Mouse (Mus musculus) hindbrain, embryonic 13.5 days (tissue): Measurements from ENCODE around the gene Crygd. TPM values are rescaled to one million over a fixed set of nuclear protein-coding genes. Genes with fewer than 3 reads are reported as not detected.

ENCODE experiments used
- ATAC-seq: fragments of 200-750 bp; cut with Nextera tagmentation; 2 replicates; pipeline ENCODE4 v1.8.0; 2017; ENCODE audit warnings: moderate TSS enrichment; ENCODE audit not compliant: low FRiP score
- H3K27ac ChIP-seq: fragments of 300-500 bp; sonication (generic); 2 replicates; pipeline ENCODE4 v1.5.1; 2015; ENCODE audit warnings: inconsistent platforms, mild to moderate bottlenecking, moderate library complexity
- H3K27me3 ChIP-seq: fragments of 300-500 bp; sonication (generic); 2 replicates; pipeline ENCODE4 v1.6.1; 2015; ENCODE audit warnings: mild to moderate bottlenecking, inconsistent platforms
- H3K36me3 ChIP-seq: fragments of 300-500 bp; sonication (generic); 2 replicates; pipeline ENCODE4 v1.6.1; 2015; ENCODE audit warnings: mild to moderate bottlenecking, inconsistent platforms
- H3K4me1 ChIP-seq: fragments of 300-500 bp; sonication (generic); replicated peaks from 2 replicates; pipeline ENCODE4 v1.6.1; 2015; ENCODE audit warnings: inconsistent platforms
- H3K4me2 ChIP-seq: fragments of 300-500 bp; sonication (generic); 2 replicates; pipeline ENCODE4 v1.6.1; 2015; ENCODE audit warnings: inconsistent platforms, mild to moderate bottlenecking, moderate library complexity
- H3K4me3 ChIP-seq: fragments of 300-500 bp; sonication (generic); 2 replicates; pipeline ENCODE4 v1.5.1; 2015; ENCODE audit warnings: mild to moderate bottlenecking, inconsistent platforms
- H3K9ac ChIP-seq: fragments of 300-500 bp; sonication (generic); 2 replicates; pipeline ENCODE4 v1.6.1; 2015; ENCODE audit warnings: mild to moderate bottlenecking, inconsistent platforms
- H3K9me3 ChIP-seq: fragments of 300-500 bp; sonication (generic); 2 replicates; pipeline ENCODE4 v1.6.1; 2016; ENCODE audit warnings: inconsistent platforms
- WGBS: fragments of 180-500 bp; shearing (Covaris S2); methylation state at CpG from one replicate; pipeline ENCODE4 v1.1.7; 2015; 5-methylcytosine and 5-hydroxymethylcytosine counted together
- polyA plus RNA-seq: library from polyadenylated mRNA; unstranded; fragments of >200 nt; fragmentation: Nextera tagmentation; extraction: Ambion mirVana; gene quantifications from 2 replicates; pipeline ENCODE4 v1.2.1, GENCODE M21; 2015

Crygd gene
- not detected in 2 replicates for polyA plus RNA-seq

DNA sequence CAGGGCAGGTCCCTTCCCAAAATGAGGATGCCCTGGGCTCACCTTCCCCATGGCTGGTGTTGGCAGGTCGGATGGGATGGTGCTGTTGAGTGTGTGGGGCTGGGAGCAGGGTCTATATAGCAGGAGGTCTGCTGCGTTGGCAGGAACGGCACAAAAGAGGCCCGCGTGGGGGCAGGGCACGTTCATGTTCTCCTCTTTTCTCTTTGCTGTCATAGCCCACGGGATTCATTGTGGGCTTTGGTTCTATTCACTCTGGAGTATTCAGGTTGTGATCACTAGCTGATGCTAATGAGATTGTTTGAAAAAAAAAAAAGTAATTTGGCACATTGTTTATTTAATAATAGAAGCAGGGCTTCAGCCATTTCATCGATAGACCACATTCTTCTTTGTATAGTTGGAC, at the start of gene Crygd:
Crygd (minus strand) TSS at position 101 of the 400 bp plus-strand sequence.
- no peaks in the 10 kb centered on the region for H3K4me1 ChIP-seq
- no peak within 1 kb of the TSS for H3K4me2 ChIP-seq
- 50% methylated on average over 8 of the region's 8 CpGs for WGBS
- no peak within 1 kb of the TSS for H3K27ac ChIP-seq
- H3K27me3 ChIP-seq, result no peaks in the 10 kb centered on the region
- no peaks in the 10 kb centered on the region for H3K9me3 ChIP-seq
- no peaks in the 10 kb centered on the region for H3K36me3 ChIP-seq
- ATAC-seq, result no peak
- H3K9ac ChIP-seq, result no peak within 1 kb of the TSS
- no peak within 1 kb of the TSS for H3K4me3 ChIP-seq

GRCm38 (mm10) chr1:65112807-65113196, 49.5 kb upstream of the Crygd start:
- Histone ChIP-seq H3K4me2 (peak overlapping the region; percentile 43), H3K9me3 (no peaks in the 10 kb centered on the region), H3K9ac (no peak overlapping the region), H3K27me3 (no peaks in the 10 kb centered on the region), H3K4me3 (0 out of 2 replicates have a peak overlapping the region, but pooled peaks have one; percentile 3), H3K4me1 (peaks cover 8% of the 10 kb centered on the region), H3K27ac (no peak overlapping the region; the same call in 1 of the 2 replicates), H3K36me3 (no peaks in the 10 kb centered on the region)
- ATAC-seq, result no peak
- 51% methylated on average over 14 of the region's 14 CpGs for WGBS

DNA sequence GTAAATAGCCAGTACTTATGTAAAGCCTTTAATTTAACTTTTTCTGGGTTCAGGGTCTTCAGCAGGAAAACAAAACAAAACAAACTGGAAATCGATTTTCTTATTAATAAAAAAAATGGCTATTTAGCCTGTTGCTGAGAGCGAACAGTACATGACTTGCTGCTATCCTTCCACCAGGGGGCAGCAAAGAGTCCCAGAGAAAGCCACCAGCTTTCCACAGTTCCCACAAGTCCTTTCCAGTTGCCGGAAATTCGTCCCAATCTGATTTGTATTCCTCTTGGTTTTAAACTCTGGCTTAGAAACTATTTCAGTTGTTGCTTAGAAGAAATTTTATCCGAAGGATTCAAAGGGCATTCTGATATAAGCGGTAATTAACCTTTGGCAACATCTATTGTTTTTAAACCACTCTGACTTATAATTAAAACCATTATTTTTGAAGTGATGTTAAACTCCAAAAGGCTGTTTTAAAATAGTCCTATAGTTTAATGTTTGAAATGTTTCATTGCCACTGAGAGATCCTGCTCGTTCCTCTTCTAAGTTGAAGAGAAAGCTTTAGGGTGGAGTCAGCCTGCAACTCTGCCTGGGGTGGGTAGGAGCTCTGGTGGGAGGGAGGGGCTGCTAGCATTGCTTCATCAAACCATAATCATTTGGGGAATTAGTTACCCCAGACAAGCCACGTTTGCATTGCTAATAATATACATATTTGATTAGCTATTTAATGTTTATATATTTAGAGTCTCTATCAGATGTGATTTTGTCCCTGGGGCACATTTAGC, 49.0 kb upstream of the Crygd start:
- no peak overlapping the region; the same call in 1 of the 2 replicates for H3K27ac ChIP-seq
- H3K4me2 ChIP-seq, result peak overlapping the region; percentile 43
- H3K27me3 ChIP-seq, result no peaks in the 10 kb centered on the region
- H3K36me3 ChIP-seq, result no peaks in the 10 kb centered on the region
- ATAC-seq, result peak; percentile 75; the same call in 1 of the 2 replicates
- H3K9me3 ChIP-seq, result no peaks in the 10 kb centered on the region
- H3K4me3 ChIP-seq, result 0 out of 2 replicates have a peak overlapping the region, but pooled peaks have one; percentile 3
- 14% methylated on average over 8 of the region's 8 CpGs for WGBS
- H3K9ac ChIP-seq, result no peak overlapping the region
- H3K4me1 ChIP-seq, result peaks cover 8% of the 10 kb centered on the region

DNA sequence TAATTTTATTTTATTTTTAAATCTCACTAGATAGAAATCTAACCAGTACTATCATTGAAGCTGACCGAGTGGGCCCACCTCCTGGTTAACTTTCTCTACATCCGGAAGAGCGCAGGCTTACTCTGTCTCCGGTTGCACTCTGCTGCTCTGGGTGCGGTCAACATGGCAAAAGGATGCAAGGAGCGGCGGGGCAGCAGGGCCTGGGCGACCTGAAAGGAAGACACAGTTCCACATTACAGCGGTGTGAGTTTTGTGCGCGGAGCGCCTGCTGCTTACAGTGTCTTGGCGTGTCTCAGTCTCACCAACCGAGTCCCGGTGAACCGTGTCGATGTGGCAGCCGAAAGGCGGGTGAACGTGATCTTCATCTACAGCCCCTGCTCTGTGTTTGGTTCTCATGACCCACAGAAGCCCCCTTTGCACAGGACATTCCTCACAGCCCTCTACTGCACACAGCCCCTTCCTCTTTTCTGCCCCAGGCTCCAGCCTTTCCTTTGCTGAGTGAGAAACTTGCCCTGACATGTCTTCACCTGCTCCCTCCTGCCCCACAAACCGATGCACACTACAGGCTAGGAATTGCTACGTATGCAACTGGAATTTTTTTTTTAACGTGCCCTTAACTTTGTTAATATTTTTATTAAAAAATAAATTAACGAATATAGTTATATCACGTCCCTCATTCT, 46.6 kb upstream of the Crygd start:
- H3K9ac ChIP-seq, result no peak overlapping the region
- H3K4me3 ChIP-seq, result no peak overlapping the region

DNA sequence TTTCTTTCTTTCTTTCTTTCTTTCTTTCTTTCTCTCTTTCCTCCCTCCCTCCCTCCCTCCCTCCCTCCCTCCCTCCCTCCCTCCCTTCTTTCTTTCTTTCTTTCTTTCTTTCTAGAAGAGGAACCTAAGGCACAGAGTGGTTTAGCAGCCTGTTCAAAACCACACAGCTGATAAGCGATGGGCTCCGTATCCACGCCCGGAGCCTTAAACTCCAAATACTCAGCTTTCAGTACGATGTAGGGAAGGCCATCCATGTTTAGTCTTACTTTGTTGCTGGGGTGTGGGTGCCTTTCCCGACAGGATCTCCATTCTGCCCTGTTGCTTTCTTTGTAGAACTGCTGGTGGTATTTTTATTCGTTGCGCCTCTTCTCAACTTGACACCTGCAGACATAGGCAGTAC, 45.9 kb upstream of the Crygd start:
- Histone ChIP-seq H3K4me2 (no peak overlapping the region), H3K9ac (no peak overlapping the region), H3K4me1 (peaks cover 8% of the 10 kb centered on the region), H3K4me3 (no peak overlapping the region), H3K27me3 (no peaks in the 10 kb centered on the region), H3K27ac (no peak overlapping the region), H3K36me3 (no peaks in the 10 kb centered on the region), H3K9me3 (no peaks in the 10 kb centered on the region)
- no peak for ATAC-seq
- 90% methylated on average over 8 of the region's 8 CpGs for WGBS

More for the DNA sequence above, 46.6 kb upstream of the Crygd start:
- WGBS, result 80% methylated on average over 25 of the region's 25 CpGs
- H3K9me3 ChIP-seq, result no peaks in the 10 kb centered on the region
- H3K27me3 ChIP-seq, result no peaks in the 10 kb centered on the region
- no peaks in the 10 kb centered on the region for H3K36me3 ChIP-seq
- no peak for ATAC-seq
- H3K4me2 ChIP-seq, result no peak overlapping the region
- H3K27ac ChIP-seq, result no peak overlapping the region
- peaks cover 8% of the 10 kb centered on the region for H3K4me1 ChIP-seq

GRCm38 (mm10) chr1:65107654-65108279, 44.5 kb upstream of the Crygd start:
- Histone ChIP-seq H3K27me3 (no peaks in the 10 kb centered on the region), H3K4me2 (no peak overlapping the region), H3K4me3 (no peak overlapping the region), H3K36me3 (no peaks in the 10 kb centered on the region), H3K9me3 (no peaks in the 10 kb centered on the region), H3K27ac (no peak overlapping the region), H3K4me1 (peaks cover 4% of the 10 kb centered on the region), H3K9ac (no peak overlapping the region)
- ATAC-seq, result no peak
- 95% methylated on average over 10 of the region's 10 CpGs for WGBS

DNA sequence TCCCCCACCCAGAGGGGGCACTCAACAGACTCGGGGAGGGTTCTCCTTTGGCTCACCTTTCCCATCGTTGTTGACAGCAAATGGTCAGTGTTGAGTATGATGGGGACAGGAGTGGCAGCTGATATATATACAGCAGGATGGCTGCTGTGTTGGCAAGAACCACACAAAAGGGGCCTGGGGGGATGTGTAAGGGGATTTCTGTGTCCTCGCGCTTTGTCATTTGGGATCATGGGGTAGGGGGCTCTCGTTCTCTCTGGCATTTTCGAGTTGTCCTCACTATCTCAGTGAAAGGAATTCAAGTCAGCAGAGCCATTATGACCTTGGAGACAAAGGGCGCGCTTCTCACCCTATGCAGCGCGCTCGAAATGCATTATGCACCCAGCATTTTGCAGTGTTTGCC, 40.0 kb upstream of the Crygd start, which contains the start of gene Cryga:
Cryga (minus strand) TSS at position 101 of the 400 bp plus-strand sequence.
- Histone ChIP-seq H3K36me3 (no peaks in the 10 kb centered on the region), H3K27me3 (no peaks in the 10 kb centered on the region), H3K4me1 (no peaks in the 10 kb centered on the region), H3K4me3 (no peak within 1 kb of the TSS), H3K9ac (no peak within 1 kb of the TSS), H3K27ac (no peak within 1 kb of the TSS), H3K9me3 (no peaks in the 10 kb centered on the region), H3K4me2 (no peak within 1 kb of the TSS)
- WGBS, result 82% methylated on average over 11 of the region's 11 CpGs
- ATAC-seq, result no peak

- H3K9me3 ChIP-seq, result no peaks in the 10 kb centered on the region
- no peak overlapping the region for H3K27ac ChIP-seq
- H3K36me3 ChIP-seq, result no peaks in the 10 kb centered on the region
- no peak overlapping the region for H3K4me3 ChIP-seq
- H3K9ac ChIP-seq, result no peak overlapping the region
- H3K4me2 ChIP-seq, result no peak overlapping the region
- WGBS, result 90% methylated on average over 3 of the region's 3 CpGs
- no peak for ATAC-seq
- no peaks in the 10 kb centered on the region for H3K4me1 ChIP-seq
- no peaks in the 10 kb centered on the region for H3K27me3 ChIP-seq
Observed at GRCm38 (mm10) chr1:65096953-65097352, 33.7 kb upstream of the Crygd start.

DNA sequence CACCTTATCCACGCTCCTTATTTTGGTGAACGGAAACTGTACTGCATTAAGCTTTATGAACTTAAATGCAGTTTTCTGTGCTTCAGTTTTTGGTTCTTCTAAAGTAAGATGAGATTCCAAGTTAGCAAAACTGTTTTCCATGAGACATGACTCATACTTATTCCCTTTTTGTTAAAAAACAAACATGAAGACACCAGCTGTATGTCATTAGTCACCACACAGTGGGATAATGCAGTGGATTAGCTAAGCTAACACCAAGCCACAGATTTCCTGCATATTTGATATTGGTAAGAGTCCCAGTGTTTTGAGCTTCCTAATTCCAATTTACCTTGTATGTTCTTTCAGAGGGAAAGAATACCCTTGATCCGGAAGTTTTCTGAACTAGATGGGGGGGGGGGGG, 28.3 kb upstream of the Crygd start:
- no peak for ATAC-seq
- H3K27ac ChIP-seq, result no peak overlapping the region
- 93% methylated on average over 3 of the region's 3 CpGs for WGBS
- H3K4me2 ChIP-seq, result no peak overlapping the region
- H3K27me3 ChIP-seq, result no peaks in the 10 kb centered on the region
- H3K9me3 ChIP-seq, result no peaks in the 10 kb centered on the region
- H3K4me3 ChIP-seq, result no peak overlapping the region
- H3K36me3 ChIP-seq, result no peaks in the 10 kb centered on the region
- no peak overlapping the region for H3K9ac ChIP-seq
- no peaks in the 10 kb centered on the region for H3K4me1 ChIP-seq

- Histone ChIP-seq H3K27me3 (no peaks in the 10 kb centered on the region), H3K27ac (no peak overlapping the region), H3K36me3 (no peaks in the 10 kb centered on the region), H3K4me2 (no peak overlapping the region), H3K9me3 (no peaks in the 10 kb centered on the region), H3K9ac (no peak overlapping the region), H3K4me1 (no peaks in the 10 kb centered on the region), H3K4me3 (no peak overlapping the region)
- no peak for ATAC-seq
- 82% methylated on average over 2 of the region's 2 CpGs for WGBS
Observed at GRCm38 (mm10) chr1:65090370-65090769, 27.1 kb upstream of the Crygd start.

DNA sequence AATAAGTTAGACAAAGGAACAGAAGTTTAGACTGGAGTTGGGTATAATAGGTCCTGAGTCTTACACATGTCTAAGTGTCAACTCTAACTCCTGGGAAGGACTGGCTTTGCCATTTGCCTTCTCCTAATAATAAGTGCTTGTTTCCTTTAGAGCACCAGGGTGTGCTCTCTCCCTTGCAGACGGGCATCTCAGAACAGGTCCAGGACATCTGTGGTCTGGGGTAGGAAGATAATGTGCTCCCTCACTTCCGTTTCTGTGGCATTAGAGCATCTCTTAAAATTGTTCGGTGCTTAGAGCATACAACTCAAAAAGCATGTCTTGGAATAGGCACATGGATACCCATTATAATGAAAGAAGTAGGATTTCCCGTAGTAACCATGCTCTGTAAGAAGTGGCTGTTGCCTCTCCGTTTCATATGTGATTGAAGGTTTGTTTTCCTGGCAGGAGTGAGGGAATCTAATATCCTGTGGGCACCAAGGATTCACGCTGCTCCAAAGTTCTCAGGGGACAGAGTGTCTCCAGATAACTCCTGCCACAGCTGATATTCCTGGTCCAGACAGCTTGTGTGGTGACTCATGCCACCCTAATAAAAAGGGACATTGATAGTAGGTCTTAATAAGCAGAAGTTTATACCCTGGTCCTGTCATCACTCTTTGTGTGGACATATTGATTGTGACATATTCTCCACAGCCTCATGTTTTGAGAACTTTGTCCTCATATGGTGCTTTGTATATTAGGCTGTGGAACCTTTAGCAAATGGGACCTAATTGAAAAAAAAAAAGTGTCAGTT, 25.5 kb upstream of the Crygd start:
- WGBS, result 85% methylated on average over 6 of the region's 6 CpGs
- Histone ChIP-seq H3K27me3 (no peaks in the 10 kb centered on the region), H3K4me1 (no peaks in the 10 kb centered on the region), H3K4me3 (no peak overlapping the region), H3K27ac (no peak overlapping the region), H3K4me2 (no peak overlapping the region), H3K36me3 (no peaks in the 10 kb centered on the region), H3K9me3 (no peaks in the 10 kb centered on the region), H3K9ac (no peak overlapping the region)
- ATAC-seq, result no peak

DNA sequence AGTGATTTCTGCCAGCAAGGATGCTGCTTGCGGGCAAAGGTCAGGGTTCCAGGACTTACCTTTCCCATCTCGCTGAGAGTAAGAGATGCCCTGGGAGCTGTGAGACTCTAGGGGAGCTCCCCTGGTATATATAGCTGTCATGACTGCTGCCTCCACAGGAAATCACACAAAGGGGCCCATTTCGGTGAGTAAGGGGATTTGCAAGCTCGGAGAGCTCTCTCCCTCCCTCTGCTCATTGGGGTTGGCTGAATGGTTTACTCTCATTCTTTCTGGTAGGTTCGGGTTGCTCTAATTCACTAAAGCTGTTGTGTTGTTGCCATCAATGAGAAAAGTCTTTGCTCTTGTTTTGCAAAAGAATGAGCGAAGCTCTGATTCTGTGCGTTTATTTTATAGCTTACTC, 18.9 kb upstream of the Crygd start, which contains the start of gene Crygb:
Crygb (minus strand) TSS at position 101 of the 400 bp plus-strand sequence.
- no peak within 1 kb of the TSS for H3K27ac ChIP-seq
- no peak within 1 kb of the TSS for H3K4me2 ChIP-seq
- no peaks in the 10 kb centered on the region for H3K4me1 ChIP-seq
- H3K9me3 ChIP-seq, result no peaks in the 10 kb centered on the region
- no peak within 1 kb of the TSS for H3K9ac ChIP-seq
- H3K36me3 ChIP-seq, result no peaks in the 10 kb centered on the region
- ATAC-seq, result no peak
- WGBS, result 32% methylated on average over 7 of the region's 7 CpGs
- no peak within 1 kb of the TSS for H3K4me3 ChIP-seq
- H3K27me3 ChIP-seq, result no peaks in the 10 kb centered on the region
